Mouse (Mus musculus): ENCODE measurements at regions not wholly inside any gene's neighbourhood (a gene's known extent, or its start where the extent isn't known, plus 50 kb on each side); places are given as distances from the start of the nearest gene placed in this dataset.

DNA sequence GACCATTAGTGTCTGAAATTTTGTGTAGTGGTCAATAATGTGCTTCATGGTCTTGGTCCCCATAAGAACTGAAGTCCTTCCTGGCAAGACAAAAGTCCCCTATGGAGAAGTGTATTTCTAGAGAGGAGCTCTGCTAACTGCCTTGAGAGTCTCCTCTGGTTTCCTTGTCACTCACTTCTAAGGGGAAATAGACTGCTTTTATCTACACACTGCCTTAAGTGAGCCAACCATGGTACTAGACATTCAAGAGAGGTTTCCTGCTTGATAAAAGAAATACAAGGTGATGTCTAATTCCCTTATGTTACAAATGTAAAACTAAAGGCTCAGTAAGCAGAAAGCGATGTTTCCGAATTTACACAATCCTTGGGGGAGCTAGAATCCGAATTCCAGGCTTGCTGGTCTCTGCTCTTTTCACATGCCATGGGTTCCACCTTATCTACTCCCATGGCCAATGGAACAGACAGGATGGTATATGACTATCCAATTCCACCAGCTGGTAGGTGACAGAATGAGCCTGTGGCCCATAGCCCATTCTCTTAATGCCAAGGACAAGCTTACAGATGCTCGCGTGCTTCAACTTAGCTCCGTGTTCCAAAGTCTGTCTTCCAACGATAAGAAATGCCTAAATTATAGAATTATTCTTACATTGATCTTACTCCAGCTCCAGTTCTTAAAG is 305.3 kb downstream of the Fam49a start:
- DNase-seq (ENCODE audit: low spot score) = no peak

DNA sequence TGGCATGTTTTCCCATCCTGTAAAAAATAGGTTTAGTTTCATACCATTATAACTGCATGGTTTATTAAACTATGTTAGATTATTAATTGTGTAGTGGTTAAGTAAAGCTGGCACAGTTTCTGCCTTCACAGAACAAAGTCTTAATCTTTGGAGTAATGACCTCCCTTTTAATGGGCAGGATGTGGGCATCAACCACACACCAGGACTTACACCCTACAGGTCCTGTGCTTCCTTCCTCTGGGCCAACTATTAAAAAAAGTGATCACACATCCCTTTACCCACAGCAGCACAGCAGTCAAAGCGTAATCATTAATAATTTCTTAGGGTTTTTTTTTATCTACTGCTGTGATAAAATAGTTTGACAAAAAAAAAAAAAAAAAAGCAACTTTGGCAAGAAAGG is 300.3 kb downstream of the Fam49a start:
- no peak for DNase-seq (ENCODE audit: low spot score)

DNA sequence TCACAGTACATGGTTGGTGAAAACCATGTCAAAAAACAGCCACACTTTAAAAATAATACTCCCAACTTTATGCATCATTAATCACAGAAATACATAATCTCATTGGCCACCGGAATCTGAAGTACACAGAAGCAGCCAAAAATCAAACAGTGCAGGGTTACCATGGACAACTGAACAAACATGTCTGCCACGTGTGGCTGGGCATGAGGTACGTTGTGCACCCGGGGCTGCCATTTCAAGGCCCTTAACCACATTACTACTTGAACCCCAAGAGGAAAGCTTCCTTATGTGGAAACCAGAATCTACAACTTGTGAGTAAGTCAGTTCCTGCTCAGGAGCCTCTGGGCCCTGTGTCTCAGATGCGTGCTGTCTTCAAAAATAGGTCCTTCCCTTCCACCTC is 289.9 kb downstream of the Fam49a start:
- no peak for DNase-seq (ENCODE audit: low spot score)

DNA sequence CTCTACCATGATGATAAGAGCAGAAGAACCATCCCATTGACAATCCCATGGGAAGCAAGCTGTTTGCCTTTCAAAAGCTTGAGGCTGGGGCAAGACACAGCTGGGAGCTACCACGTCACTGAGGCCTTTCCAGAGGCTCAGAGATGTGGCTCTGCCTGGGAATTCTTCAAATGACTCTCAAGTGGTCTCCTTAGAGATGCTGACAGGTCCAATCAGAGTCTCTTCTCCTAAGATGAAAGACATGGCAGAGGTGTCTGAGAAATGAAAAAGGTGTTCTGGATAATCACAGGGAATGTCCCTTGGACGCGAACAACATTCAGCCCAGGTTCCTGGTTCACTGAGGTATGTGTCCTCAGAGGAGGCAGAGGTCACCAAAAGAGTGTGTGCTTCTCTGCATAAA is 287.7 kb downstream of the Fam49a start:
- DNase-seq (ENCODE audit: low spot score) = no peak

DNA sequence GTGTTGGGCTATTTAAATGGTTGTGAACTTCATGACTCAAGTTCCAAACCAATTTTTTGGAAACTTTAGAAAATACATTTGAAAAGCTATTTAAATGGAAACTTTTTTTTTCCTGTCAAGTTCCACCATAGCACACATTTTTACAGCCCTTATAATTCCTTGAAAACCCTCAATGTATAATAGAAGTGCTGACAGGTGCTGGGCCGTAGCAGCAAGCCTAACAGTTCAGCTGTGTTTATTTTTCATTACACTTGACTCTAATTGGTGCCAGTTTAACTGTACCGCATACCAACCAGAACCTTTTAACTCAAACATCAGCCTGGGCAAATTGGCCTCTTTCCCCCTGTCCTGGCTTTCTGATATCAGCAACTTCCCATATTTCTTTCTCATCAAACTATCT is 286.7 kb downstream of the Fam49a start:
- DNase-seq (ENCODE audit: low spot score) = no peak

DNA sequence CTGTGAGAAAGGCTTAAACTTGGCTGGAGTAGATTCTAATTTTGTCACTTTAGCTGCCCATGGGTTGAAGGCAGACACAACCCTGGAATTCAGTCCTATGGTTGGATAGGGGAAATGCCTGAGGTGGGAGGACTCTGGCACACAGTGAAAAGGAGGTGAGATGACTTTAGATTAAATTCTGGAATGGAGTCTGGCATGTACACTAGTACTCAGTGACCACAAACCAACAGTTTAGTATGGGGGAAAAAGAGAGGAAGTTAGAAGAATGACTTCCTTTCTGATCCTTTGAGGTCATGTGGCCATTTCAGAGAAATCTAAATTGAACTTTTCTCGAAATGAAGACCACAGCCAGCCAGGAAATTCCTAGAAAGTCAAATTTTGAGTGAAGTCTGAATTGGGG is 285.5 kb downstream of the Fam49a start:
- no peak for DNase-seq (ENCODE audit: low spot score)

DNA sequence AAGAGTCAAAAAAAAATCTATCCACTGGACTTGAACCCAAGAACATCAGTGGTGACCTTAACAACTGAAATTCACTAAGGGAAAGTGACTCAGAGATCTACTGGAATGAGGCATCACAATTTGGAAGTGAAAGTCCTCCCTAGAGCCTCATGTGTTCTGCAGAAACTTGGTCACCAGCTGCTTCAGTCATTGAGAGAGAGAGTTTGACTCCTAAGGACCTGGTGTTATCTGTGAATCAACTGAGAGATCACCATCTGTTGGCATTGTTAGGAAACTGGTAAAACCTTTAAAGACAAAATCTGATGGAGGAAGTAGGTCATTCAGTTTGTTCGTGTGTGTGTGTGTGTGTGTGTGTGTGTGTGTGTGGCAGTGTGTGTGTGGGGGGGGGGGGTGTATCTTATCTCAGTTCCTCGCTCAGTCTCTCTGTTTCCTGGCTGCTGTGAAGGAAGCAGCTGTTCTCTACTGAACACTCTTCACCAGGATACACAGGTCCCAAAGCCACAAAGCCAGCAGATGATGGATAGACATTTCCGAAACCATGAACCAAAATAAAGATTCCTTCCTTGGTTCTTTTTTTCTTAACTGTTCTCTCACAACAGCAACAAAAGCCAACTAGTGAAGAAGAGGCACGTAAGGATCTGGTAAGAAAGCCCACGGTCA is 284.6 kb downstream of the Fam49a start:
- no peak for DNase-seq (ENCODE audit: low spot score)

DNA sequence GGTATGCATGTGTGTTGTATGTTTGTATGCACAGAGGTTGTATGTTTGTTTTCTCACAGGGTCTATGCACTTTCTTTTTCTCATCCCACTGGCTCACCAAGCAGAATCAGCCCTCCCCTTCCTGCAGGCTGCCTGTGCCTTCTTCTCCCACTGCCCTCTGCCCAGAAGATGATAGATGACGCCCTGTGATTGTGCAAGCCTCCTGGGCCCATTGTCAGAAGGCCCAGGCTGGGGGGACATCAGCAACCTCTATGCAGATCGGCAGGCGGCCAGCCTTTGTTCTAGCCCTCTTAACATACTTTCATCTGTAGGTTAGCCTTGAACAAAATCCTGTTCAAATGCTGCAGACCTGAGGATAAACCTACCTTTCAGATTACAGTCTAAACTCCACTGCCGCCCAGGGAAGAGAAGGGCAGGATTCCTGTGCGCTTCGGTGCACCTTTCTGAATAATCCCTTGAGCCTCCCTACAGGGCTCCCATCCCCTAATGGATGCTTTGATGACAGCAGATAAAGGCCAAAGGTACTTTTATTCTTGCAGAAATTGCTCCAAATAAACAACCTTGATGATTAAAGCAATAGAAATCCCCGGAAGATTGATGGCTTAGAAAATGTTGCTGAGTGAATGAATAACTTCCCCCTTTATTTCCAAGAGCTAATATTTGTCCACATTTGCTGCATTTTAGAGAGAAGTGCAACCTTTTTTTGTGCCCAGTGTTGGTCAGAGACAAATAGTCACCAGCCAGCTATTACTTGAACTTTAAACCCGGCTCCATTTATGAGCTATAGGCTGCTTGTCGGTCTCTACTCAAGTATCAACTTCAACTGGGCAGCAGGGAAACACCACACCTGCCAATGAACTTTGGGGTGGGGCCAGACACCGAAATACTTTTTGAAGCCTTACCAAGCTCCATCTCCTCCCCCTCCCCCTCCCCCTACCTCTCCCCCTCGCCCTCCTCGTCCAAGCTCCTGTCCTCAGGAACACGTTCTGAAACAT is 279.4 kb downstream of the Fam49a start:
- DNase-seq (ENCODE audit: low spot score) = peak; percentile 24

DNA sequence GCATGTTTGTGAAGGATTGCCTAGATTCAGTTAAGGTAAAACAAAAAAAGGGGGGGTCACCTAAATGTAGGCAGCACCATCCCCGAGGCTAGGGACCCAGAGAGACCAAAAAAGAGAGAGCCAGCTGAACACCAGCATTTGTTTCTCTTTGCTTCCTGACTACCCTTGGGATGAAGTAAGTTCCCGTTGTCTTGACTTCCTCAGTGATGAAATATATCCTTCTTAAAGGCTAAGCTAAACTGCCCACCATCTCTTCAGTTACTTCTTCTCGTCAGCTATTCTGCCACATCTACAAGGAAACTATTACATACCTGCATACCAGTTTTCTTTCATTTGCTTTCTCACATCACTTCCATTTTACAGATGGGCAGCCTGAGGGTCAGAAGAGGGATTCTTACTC is 277.4 kb downstream of the Fam49a start:
- DNase-seq (ENCODE audit: low spot score) = no peak

DNA sequence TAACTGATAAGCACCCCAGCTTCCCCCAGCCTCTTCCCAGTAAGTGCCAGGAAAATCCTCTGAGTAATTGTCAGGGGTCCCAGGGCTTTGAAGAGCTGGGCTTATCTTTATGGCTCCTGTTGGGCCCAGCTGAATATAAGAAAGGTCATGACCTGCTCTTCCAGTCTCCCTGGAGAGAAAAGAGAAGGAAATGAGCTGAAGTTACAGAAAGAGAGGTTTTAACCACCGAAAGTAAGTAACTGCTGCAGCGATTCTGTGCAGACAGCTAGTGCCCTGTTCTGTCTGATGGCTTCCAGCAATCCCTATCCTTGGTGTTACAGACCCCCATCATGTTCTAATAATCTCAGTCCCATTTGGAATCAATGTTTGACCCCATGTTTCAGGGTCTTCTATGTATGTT is 272.8 kb downstream of the Fam49a start:
- DNase-seq (ENCODE audit: low spot score) = peak; percentile 29

DNA sequence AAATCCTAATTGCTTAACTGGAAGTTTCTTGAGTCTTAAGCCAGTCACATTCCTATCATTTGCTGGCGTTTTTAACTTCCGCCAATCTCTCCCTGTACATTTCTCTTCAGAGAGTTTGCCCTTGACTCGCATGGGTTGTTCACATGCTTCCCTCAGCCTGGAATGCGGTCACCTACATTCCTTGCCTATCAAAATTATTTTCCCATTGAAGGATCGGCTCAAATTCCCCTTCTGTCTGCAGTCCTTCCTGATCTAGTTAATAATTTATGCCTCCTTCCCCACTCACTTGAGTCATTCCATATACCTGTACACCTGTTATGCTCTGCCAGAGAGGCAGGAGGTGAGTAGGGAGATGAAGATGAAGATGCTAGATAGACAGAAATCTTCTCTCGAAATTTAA is 268.9 kb downstream of the Fam49a start:
- DNase-seq (ENCODE audit: low spot score) = no peak

DNA sequence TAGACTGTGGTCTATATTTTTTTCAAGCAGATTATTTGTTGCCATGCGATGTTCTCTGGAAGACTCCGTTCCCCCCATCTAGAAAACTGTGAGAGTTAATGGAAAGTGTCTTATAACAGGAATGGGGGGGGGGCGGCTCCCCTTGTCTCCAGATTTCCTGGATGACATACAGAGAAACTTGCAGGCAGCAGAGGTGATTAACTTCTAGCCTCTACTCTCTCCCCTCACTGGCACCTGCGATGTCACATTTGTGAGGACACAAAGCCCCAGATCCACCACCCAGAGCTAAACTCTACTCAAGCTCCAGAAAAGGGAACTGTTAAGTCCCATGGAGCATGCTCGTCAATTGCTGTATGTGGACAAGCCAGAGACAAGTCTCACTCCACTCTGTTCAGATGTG is 267.6 kb downstream of the Fam49a start:
- DNase-seq (ENCODE audit: low spot score) = no peak

DNA sequence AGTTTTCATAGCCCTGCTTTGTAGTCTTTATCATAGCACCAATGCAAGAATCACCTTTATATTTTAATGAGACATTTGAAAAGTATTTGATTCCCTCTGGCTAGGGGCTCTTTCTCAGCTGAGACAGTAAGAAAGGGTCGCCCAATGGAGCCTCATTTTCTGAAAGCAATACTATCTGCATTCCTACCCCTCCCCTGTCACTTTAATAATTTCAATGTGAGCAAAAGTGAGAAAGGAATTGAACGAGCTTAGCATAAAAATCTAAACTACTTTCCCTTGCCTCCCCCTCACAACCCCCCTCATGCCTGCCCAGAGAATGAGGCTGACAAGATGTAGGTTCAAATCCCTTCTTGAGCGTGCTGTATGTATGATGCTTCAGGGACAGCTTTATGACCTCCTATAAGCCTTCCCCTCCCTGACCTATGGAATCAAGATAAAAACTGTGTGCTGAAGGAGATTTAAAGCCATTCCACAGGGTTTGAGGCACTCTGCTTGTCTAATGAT is 266.6 kb downstream of the Fam49a start:
- DNase-seq (ENCODE audit: low spot score) = no peak

DNA sequence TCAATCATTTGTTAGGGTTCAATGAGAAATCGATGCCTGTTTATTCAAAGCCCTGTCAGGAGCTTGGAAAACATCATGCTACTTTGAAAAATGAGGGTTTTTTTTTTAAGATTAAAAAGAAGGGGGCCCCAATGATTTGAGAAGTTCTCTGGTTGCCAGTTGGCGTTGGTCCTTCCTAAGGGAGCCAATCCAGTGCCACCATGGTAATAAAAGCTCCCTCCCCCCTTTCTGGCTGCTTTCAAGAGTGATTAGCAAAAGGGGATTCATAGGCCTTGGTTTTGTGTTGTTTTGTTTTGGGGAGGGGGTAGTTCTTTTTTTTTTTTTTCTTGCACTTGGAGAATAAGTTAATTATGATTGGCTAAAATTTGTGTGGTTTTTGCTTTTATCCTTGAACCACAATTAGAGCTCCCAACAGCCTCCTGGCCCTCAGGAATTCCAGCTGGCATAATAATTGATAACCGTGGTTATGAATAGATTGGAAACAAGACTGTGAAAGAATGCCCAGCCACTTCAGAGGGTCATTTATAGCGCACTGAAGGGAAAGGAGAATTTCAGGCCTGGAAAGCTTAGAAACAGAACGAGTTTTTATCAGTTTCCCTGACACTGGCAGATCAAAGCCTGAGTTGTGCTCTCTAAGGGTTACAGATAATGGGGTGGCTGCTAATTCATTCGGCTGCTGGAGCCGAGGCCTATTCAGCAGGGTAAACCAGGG is 266.0 kb downstream of the Fam49a start:
- peak; percentile 58 for DNase-seq (ENCODE audit: low spot score)

DNA sequence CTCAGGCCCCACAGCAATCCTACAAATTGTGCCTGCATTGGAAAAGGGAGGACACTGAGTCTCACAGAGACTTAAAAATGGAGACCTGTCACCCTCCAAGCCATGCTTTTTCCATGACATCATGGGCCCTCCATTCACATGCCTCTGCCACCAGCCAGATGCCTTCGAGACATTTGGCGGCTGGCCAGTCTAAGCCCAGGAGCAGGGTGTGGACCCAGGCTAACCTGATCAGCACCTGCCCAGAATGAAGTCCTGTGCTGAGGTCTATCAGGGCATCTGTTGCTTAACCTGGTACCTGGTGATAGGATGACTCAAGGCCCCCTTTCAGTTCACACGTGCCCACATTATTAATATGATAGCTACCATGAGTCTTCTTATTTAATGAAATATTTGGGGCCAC is 265.4 kb downstream of the Fam49a start:
- no peak for DNase-seq (ENCODE audit: low spot score)

DNA sequence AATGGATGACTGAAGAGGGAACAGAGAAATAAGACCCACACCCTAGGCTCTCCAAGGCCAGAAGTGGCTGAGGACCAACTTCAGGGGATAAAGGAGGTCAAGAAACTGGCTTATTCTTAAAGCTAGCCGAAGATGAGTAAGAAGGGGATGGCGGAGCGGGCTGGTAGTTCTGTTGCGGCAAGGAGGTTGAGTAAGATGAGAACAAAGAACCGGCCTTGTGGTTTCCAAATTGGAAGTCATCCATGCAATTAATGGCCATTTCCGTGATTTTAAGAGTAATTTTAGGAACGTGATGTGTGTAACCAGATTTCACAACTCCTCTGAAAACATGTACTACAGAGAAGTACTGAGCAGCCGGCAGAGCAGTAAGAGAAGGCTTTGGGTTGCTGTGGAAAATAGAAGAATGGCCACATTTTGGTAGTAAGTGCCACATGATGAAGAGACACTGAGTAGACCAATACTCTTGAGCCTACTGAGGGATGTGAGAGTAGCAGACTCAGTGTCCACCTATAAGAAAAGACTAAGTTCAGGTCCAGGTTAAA is 258.4 kb downstream of the Fam49a start:
- no peak for DNase-seq (ENCODE audit: low spot score)

DNA sequence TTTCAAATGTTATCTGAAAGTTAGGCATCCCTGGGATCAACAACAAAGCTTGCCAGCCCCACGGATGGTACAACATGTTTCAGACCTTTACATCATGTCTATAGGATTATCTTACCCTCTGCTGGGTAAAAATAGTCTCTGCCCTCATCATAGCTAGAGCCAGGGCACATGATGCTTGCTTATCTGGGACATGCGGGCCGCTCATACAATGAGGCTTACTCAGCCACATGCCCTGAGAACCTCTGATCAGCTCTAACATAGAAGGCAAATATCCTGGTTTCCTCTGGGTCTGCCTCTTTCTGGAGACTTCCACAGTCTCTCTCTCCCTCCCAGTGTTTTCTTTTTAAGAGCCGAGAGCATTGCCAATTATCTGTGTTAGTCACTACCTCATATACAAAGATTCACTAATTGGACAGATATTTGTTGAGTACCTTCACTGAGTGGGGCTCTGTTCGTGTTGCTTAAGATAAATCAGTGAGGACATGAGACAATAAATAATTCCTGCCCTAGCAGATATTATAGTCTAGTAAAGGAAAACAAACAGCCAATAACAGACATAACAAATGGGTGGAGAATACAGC is 256.6 kb downstream of the Fam49a start:
- DNase-seq (ENCODE audit: low spot score) = no peak

DNA sequence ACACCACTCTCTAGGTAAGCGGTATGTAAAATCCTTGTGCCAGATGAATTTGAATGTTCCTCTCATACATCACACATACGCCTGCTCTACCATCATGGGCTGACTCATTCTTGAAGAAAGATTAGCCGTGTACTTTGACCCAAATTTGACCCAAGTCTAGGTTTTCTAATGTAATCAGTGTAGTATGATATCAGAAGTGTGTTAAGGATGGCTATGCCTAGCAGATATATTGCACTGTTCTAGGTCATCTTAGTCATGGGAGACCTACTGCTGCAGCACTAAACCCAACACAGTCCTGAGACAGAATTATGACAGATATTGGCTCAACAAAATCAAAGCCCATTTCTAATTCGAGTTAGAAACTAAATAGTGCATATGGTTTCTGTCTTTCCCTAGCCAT is 255.1 kb downstream of the Fam49a start:
- no peak for DNase-seq (ENCODE audit: low spot score)

DNA sequence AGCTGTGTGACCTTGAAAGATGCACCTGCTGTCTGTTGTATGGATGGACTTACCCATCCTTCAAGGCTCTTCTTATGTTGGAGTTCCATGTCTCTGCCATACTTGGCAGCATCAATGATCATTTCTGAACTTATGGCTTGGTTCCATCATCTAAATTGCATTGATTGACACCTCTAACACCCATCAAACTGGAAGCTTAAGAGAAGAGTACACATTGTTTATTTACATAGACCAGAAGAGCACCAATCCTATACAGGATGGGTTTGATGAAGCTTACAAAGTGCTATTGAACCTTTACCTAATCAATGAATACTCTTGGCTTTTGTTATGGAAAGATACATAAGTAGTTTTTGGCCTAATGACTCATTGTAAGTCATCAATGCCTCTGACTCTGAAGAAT is 248.8 kb downstream of the Fam49a start:
- DNase-seq (ENCODE audit: low spot score) = no peak

DNA sequence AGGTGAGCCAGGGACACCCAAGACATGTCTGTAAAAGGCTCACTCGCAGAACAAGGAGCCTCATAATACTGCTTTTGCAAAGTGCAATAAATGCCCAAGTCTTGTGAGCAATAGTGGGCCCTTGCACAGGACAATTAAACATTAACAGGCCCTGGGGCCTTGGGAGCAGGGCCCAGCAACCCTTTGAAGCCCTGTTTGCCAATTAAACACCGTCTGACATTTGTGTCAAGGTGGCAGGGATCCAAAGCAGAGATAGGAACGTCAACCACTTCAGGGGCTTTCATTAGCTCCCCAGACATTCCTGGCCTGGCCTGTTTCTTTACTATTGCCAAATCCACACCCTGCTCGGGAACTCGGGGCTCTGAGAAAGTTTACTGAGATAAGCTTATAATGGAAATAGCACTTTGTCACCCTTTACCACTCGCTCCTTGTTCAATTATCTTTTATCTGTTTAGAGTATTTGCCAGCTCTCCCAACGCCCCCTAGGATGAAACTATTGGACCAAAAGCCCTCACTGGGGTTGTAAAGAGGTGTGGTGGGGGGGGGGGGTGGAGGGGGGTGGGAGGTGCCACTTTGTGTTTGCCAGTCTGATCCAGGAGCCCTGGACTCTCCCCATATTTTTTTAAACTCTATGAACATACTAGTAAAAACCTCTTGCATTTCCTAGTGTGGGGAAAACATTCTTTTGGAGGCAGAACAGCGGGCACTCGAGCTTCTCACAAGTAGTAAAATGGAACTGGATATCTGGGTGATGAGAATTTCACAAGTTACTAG is 247.4 kb downstream of the Fam49a start:
- DNase-seq (ENCODE audit: low spot score) = no peak
